ENCODE assay signal across 18 mouse cellular contexts in the genomic region with DNA sequence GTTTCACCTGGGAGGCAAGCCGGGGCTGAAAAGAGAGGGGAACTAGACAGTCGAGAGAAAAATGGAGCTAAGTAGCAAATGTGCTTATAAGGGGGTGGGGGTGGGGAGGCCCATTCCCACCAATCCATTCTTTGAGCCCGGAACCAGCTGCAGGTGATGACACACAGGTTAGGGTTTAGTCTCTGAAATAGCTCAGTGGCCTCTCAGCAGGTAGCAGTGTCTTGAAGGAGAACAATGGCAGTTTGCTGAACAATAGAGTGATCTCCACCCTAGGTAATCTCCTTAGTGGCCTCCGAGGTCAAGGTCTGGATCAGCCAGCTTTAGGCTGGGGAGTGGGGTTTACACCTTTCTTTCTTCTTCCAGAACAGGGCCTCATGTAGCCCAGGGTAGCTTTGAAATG.
"Had no signal": no experiment of that assay in that cellular context is flagged by ENCODE, and none has a peak within 500 bp of the region (broad histone marks: within the 10 kb centered on the region; RNA-seq: fewer than 3 reads in every experiment).

No protein-coding gene starts in this region.

- H3K9me3 ChIP-seq: limb, embryonic 12.5 days; limb, embryonic 15.5 days; midbrain, embryonic 13.5 days had no signal

- H3K9ac ChIP-seq: limb, embryonic 12.5 days; limb, embryonic 15.5 days; liver, embryonic 14.5 days; liver, postnatal 0 days; lung, embryonic 14.5 days; midbrain, embryonic 13.5 days had no signal

- H3K4me3 ChIP-seq: left cerebral cortex, adult 2 months; limb, embryonic 12.5 days; limb, embryonic 15.5 days; midbrain, embryonic 13.5 days had no signal

- ATAC-seq: liver, postnatal 0 days; lung, postnatal 0 days; midbrain, embryonic 13.5 days had no signal

- DNase-seq: kidney, postnatal 25 days; layer of hippocampus, postnatal 36 days; left cerebral cortex, postnatal 4 days; liver, postnatal 0 days; lung, embryonic 14.5 days; thymus, adult 2 months; thymus, postnatal 14 days; thymus, postnatal 4 days had no signal

- H3K27ac ChIP-seq: kidney, postnatal 0 days; left cerebral cortex, adult 2 months; limb, embryonic 12.5 days; limb, embryonic 15.5 days; liver, embryonic 14.5 days; macrophage; midbrain, embryonic 13.5 days; stomach, postnatal 0 days had no signal

- H3K4me2 ChIP-seq: limb, embryonic 12.5 days; limb, embryonic 15.5 days; liver, embryonic 11.5 days; lung, embryonic 14.5 days; midbrain, embryonic 13.5 days had no signal

- H3K27me3 ChIP-seq: limb, embryonic 12.5 days; limb, embryonic 15.5 days; midbrain, embryonic 13.5 days had no signal

- H3K36me3 ChIP-seq: limb, embryonic 12.5 days; limb, embryonic 15.5 days; midbrain, embryonic 13.5 days had no signal

- H3K4me1 ChIP-seq: midbrain, embryonic 13.5 days had no signal
